11 mouse cellular contexts compared by ENCODE assay signal in the genomic region with DNA sequence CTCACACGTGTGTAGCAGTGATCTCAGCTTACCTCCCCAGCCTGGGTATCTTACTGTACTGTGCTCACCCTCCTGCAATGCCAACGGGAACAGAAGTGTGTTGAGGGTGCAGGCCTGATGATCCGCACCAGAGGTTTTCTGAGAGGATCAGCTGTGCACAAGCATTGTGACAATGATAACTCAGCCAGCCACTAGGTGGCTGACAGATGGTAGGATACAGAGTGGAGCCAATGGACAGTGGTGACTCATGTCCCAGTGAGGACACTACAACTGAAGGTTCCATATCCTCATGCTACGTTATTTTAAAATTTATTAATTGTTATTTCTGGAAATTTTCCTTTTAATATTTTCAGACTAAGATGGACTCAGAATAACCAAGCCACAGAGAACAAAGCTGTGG.
DNase-seq lines count a peak whose midpoint lies in the region; TF ChIP-seq lines count a peak whose summit lies in the region.
"Had no signal": no experiment of that assay in that cellular context is flagged by ENCODE, and none has a peak within 500 bp of the region (broad histone marks: within the 10 kb centered on the region; RNA-seq: fewer than 3 reads in every experiment).

No protein-coding gene starts in this region.

- no peaks in the 10 kb centered on the region for H3K27me3 ChIP-seq in cerebellum, adult 2 months (ENCODE audit: control insufficient read depth, insufficient read depth, low read length)
- H3K27me3 ChIP-seq: stomach, embryonic 15.5 days had no signal

- TF ChIP-seq POLR2A in cerebellum, adult 2 months (IDR thresholded peaks at IDR 0.05; ENCODE audit: borderline replicate concordance, insufficient read depth, low read length): no peak

- H3K27ac ChIP-seq in cerebellum, adult 2 months (ENCODE audit: insufficient read depth, low read length): no peak overlapping the region
- H3K27ac ChIP-seq: stomach, embryonic 15.5 days had no signal

- 0 out of 2 replicates have a peak, but pooled peaks cover under 1% of the 10 kb centered on the region for H3K4me1 ChIP-seq in cerebellum, adult 2 months (ENCODE audit: control insufficient read depth, insufficient read depth, low read length)
- H3K4me1 ChIP-seq: stomach, embryonic 15.5 days had no signal

- no peak overlapping the region for H3K4me3 ChIP-seq in cerebellum, adult 2 months (replicated peaks; ENCODE audit: insufficient read depth, low read depth, low read length)
- H3K4me3 ChIP-seq: erythroblast, embryonic 14.5 days; stomach, embryonic 15.5 days had no signal

- TF ChIP-seq CTCF in cerebellum, adult 2 months (IDR thresholded peaks at IDR 0.05; ENCODE audit: borderline replicate concordance, insufficient read depth, low read depth, low read length): peak; percentile 38; the same call in 1 of the 2 replicates

- 41% methylated on average over 4 of the region's 4 CpGs for WGBS in cerebellum, adult 2 months

- no peak for DNase-seq in cerebellum, adult 2 months
- no peak for DNase-seq in cerebellum, adult 18-20 months
- DNase-seq in kidney, postnatal 14 days: peak; percentile 31
- DNase-seq in kidney, adult 9 months: no peak
- DNase-seq in adrenal gland, postnatal 14 days: peak; percentile 61
- DNase-seq in lung, postnatal 25 days (ENCODE audit: low spot score): peak; percentile 26
- no peak for DNase-seq in ovary, postnatal 36 days (ENCODE audit: low spot score)
- DNase-seq in frontal cortex, postnatal 36 days (ENCODE audit: low spot score in 2 of 2): no peak
- DNase-seq: cerebellum, adult 8-10 months had no signal

Comparison
In these comparisons a context has a peak if more than half of its experiments do, and no peak if none do; other contexts are left out.
1. DNase-seq: peak in kidney, postnatal 14 days (single experiment), adrenal gland, postnatal 14 days (single experiment) and lung, postnatal 25 days (single experiment); none in cerebellum, adult 2 months (0 of 2), cerebellum, adult 18-20 months (0 of 2), kidney, adult 9 months (single experiment), ovary, postnatal 36 days (single experiment) and frontal cortex, postnatal 36 days (0 of 2).